Mouse (Mus musculus): ENCODE results near the gene Strada. TPM values are rescaled to one million over a fixed set of nuclear protein-coding genes. Genes with fewer than 3 reads are reported as not detected.
A peak's percentile ranks its signal among the peaks of the same experiment; 100 is the strongest.

The Strada gene
- polyA plus RNA-seq, 1 experiment from 2014 or later = 36.7 TPM

GRCm38 (mm10) chr11:106163546-106163945, 38.4 kb downstream of the Strada start:
- 88% methylated on average over 4 of the region's 4 CpGs for WGBS
- Histone ChIP-seq H3K36me3 (ENCODE audit: control insufficient read depth, insufficient read depth, low read length) (peaks cover 10% of the 10 kb centered on the region), H3K4me1 (ENCODE audit: control insufficient read depth, insufficient read depth, low read length) (peaks cover 13% of the 10 kb centered on the region), H3K9ac (ENCODE audit: low read length) (no peak overlapping the region), H3K4me2 (ENCODE audit: low read depth, severe bottlenecking) (no peak overlapping the region), H3K9me3 (ENCODE audit: control insufficient read depth, low read length) (no peaks in the 10 kb centered on the region), H3K27ac (replicated peaks; ENCODE audit: low read depth, low read length) (no peak overlapping the region), H3K4me3 (ENCODE audit: low read depth, low read length) (no peak overlapping the region), H3K27me3 (ENCODE audit: control insufficient read depth, insufficient read depth, low read length) (no peaks in the 10 kb centered on the region)
- ATAC-seq (ENCODE audit: insufficient number of reproducible peaks, low FRiP score, low TSS enrichment, low read depth) = no peak
- no peak for DNase-seq (ENCODE audit: low spot score)

- WGBS = 85% methylated on average over 2 of the region's 2 CpGs
- peaks cover 20% of the 10 kb centered on the region for H3K4me1 ChIP-seq (ENCODE audit: control insufficient read depth, insufficient read depth, low read length)
- no peak overlapping the region for H3K9ac ChIP-seq (ENCODE audit: low read length)
- H3K4me2 ChIP-seq (ENCODE audit: low read depth, severe bottlenecking) = no peak overlapping the region
- no peaks in the 10 kb centered on the region for H3K27me3 ChIP-seq (ENCODE audit: control insufficient read depth, insufficient read depth, low read length)
- DNase-seq (ENCODE audit: low spot score) = no peak
- H3K36me3 ChIP-seq (ENCODE audit: control insufficient read depth, insufficient read depth, low read length) = peaks cover 16% of the 10 kb centered on the region
- H3K9me3 ChIP-seq (ENCODE audit: control insufficient read depth, low read length) = no peaks in the 10 kb centered on the region
- H3K4me3 ChIP-seq (ENCODE audit: low read depth, low read length) = no peak overlapping the region
- no peak overlapping the region for H3K27ac ChIP-seq (replicated peaks; ENCODE audit: low read depth, low read length)
- no peak for ATAC-seq (ENCODE audit: insufficient number of reproducible peaks, low FRiP score, low TSS enrichment, low read depth)
Observed at GRCm38 (mm10) chr11:106162237-106162636, 39.7 kb downstream of the Strada start.

- Histone ChIP-seq H3K27me3 (ENCODE audit: control insufficient read depth, insufficient read depth, low read length) (no peaks in the 10 kb centered on the region), H3K9ac (ENCODE audit: low read length) (peak within 1 kb of the TSS; percentile 98), H3K9me3 (ENCODE audit: control insufficient read depth, low read length) (no peaks in the 10 kb centered on the region), H3K4me1 (ENCODE audit: control insufficient read depth, insufficient read depth, low read length) (peaks cover 20% of the 10 kb centered on the region), H3K4me2 (ENCODE audit: low read depth, severe bottlenecking) (peak within 1 kb of the TSS; percentile 78), H3K36me3 (ENCODE audit: control insufficient read depth, insufficient read depth, low read length) (peaks cover 13% of the 10 kb centered on the region), H3K4me3 (ENCODE audit: low read depth, low read length) (peak within 1 kb of the TSS; percentile 75), H3K27ac (replicated peaks; ENCODE audit: low read depth, low read length) (peak within 1 kb of the TSS; percentile 100)
- no peak for ATAC-seq (ENCODE audit: insufficient number of reproducible peaks, low FRiP score, low TSS enrichment, low read depth)
- WGBS = 31% methylated on average over 22 of the region's 22 CpGs
- DNase-seq (ENCODE audit: low spot score) = no peak
Observed at GRCm38 (mm10) chr11:106160841-106161721, 40.9 kb downstream of the Strada start, which contains the start of the genes Gm10840 and Limd2. Gene Gm10840, plus strand, starts transcription at chr11:106160850. Gene Limd2, minus strand, starts transcription at chr11:106160860.

GRCm38 (mm10) chr11:106159921-106160840, 41.8 kb downstream of the Strada start:
- under 1% methylated on average over 87 of the region's 106 CpGs for WGBS
- Histone ChIP-seq H3K9me3 (ENCODE audit: control insufficient read depth, low read length) (no peaks in the 10 kb centered on the region), H3K27ac (replicated peaks; ENCODE audit: low read depth, low read length) (peak overlapping the region; percentile 100), H3K4me2 (ENCODE audit: low read depth, severe bottlenecking) (peak overlapping the region; percentile 78), H3K27me3 (ENCODE audit: control insufficient read depth, insufficient read depth, low read length) (no peaks in the 10 kb centered on the region), H3K4me1 (ENCODE audit: control insufficient read depth, insufficient read depth, low read length) (peaks cover 20% of the 10 kb centered on the region), H3K4me3 (ENCODE audit: low read depth, low read length) (peak overlapping the region; percentile 75), H3K36me3 (ENCODE audit: control insufficient read depth, insufficient read depth, low read length) (peaks cover 13% of the 10 kb centered on the region), H3K9ac (ENCODE audit: low read length) (peak overlapping the region; percentile 98)
- DNase-seq (ENCODE audit: low spot score) (peak; percentile 88), ATAC-seq (ENCODE audit: insufficient number of reproducible peaks, low FRiP score, low TSS enrichment, low read depth) (peak; percentile 53; the same call in 1 of the 2 replicates)

GRCm38 (mm10) chr11:106159216-106159920, 42.6 kb downstream of the Strada start:
- no peaks in the 10 kb centered on the region for H3K27me3 ChIP-seq (ENCODE audit: control insufficient read depth, insufficient read depth, low read length)
- no peaks in the 10 kb centered on the region for H3K9me3 ChIP-seq (ENCODE audit: control insufficient read depth, low read length)
- WGBS = under 1% methylated on average over 24 of the region's 25 CpGs
- peak overlapping the region; percentile 100 for H3K27ac ChIP-seq (replicated peaks; ENCODE audit: low read depth, low read length)
- DNase-seq (ENCODE audit: low spot score) = peak; percentile 81
- H3K4me1 ChIP-seq (ENCODE audit: control insufficient read depth, insufficient read depth, low read length) = peaks cover 20% of the 10 kb centered on the region
- peak overlapping the region; percentile 98 for H3K9ac ChIP-seq (ENCODE audit: low read length)
- peak overlapping the region; percentile 75 for H3K4me3 ChIP-seq (ENCODE audit: low read depth, low read length)
- ATAC-seq (ENCODE audit: insufficient number of reproducible peaks, low FRiP score, low TSS enrichment, low read depth) = peak; percentile 79
- peak overlapping the region; percentile 78 for H3K4me2 ChIP-seq (ENCODE audit: low read depth, severe bottlenecking)
- peaks cover 12% of the 10 kb centered on the region for H3K36me3 ChIP-seq (ENCODE audit: control insufficient read depth, insufficient read depth, low read length)

- peaks cover 20% of the 10 kb centered on the region for H3K4me1 ChIP-seq (ENCODE audit: control insufficient read depth, insufficient read depth, low read length)
- H3K27ac ChIP-seq (replicated peaks; ENCODE audit: low read depth, low read length) = peak overlapping the region; percentile 100
- ATAC-seq (ENCODE audit: insufficient number of reproducible peaks, low FRiP score, low TSS enrichment, low read depth) (peak; percentile 18), DNase-seq (ENCODE audit: low spot score) (no peak)
- no peaks in the 10 kb centered on the region for H3K27me3 ChIP-seq (ENCODE audit: control insufficient read depth, insufficient read depth, low read length)
- WGBS = 34% methylated on average over 9 of the region's 9 CpGs
- peak overlapping the region; percentile 78 for H3K4me2 ChIP-seq (ENCODE audit: low read depth, severe bottlenecking)
- H3K9me3 ChIP-seq (ENCODE audit: control insufficient read depth, low read length) = no peaks in the 10 kb centered on the region
- peaks cover 13% of the 10 kb centered on the region for H3K36me3 ChIP-seq (ENCODE audit: control insufficient read depth, insufficient read depth, low read length)
- H3K9ac ChIP-seq (ENCODE audit: low read length) = peak overlapping the region; percentile 98
- peak overlapping the region; percentile 75 for H3K4me3 ChIP-seq (ENCODE audit: low read depth, low read length)
Observed at GRCm38 (mm10) chr11:106158930-106159215, 43.1 kb downstream of the Strada start.

GRCm38 (mm10) chr11:106158081-106158929, 43.7 kb downstream of the Strada start:
- Histone ChIP-seq H3K36me3 (ENCODE audit: control insufficient read depth, insufficient read depth, low read length) (peaks cover 11% of the 10 kb centered on the region), H3K9me3 (ENCODE audit: control insufficient read depth, low read length) (no peaks in the 10 kb centered on the region), H3K4me2 (ENCODE audit: low read depth, severe bottlenecking) (peak overlapping the region; percentile 78), H3K27me3 (ENCODE audit: control insufficient read depth, insufficient read depth, low read length) (no peaks in the 10 kb centered on the region), H3K27ac (replicated peaks; ENCODE audit: low read depth, low read length) (peak overlapping the region; percentile 100), H3K4me3 (ENCODE audit: low read depth, low read length) (peak overlapping the region; percentile 75), H3K9ac (ENCODE audit: low read length) (peak overlapping the region; percentile 98), H3K4me1 (ENCODE audit: control insufficient read depth, insufficient read depth, low read length) (peaks cover 20% of the 10 kb centered on the region)
- WGBS = 51% methylated on average over 14 of the region's 14 CpGs
- no peak for DNase-seq (ENCODE audit: low spot score)
- no peak for ATAC-seq (ENCODE audit: insufficient number of reproducible peaks, low FRiP score, low TSS enrichment, low read depth)
